Mouse (Mus musculus) small intestine, adult 2 months (tissue): ENCODE results near the gene Yy1.

Experiments used
- CTCF ChIP-seq: fragments of 200-500 bp; IDR thresholded peaks from 2 replicates; pipeline ENCODE4 v1.5.1; 2012; ENCODE audit warnings: low read depth, mild to moderate bottlenecking, control low read depth, inconsistent platforms, low read length, moderate library complexity, mixed read lengths; ENCODE audit not compliant: insufficient replicate concordance, insufficient read length; ENCODE audit errors: extremely low read depth
- POLR2A ChIP-seq: fragments of 200-500 bp; IDR thresholded peaks from 2 replicates; pipeline ENCODE4 v1.6.1; 2012; ENCODE audit warnings: low read depth, mild to moderate bottlenecking, control low read depth, inconsistent platforms, low read length, moderate library complexity

- TF ChIP-seq POLR2A: no peak
- TF ChIP-seq CTCF: no peak
These were observed 7.6 kb upstream of the Yy1 start for GRCm38 (mm10) chr12:108785161-108785560.
